Mouse (Mus musculus): ENCODE measurements around the gene Enoph1. TPM values are rescaled to one million over a fixed set of nuclear protein-coding genes. Genes with fewer than 3 reads are reported as not detected.

Gene Enoph1
- total RNA-seq (2021) = 10 to 100 TPM; 51.6 to 54.5 TPM

DNA sequence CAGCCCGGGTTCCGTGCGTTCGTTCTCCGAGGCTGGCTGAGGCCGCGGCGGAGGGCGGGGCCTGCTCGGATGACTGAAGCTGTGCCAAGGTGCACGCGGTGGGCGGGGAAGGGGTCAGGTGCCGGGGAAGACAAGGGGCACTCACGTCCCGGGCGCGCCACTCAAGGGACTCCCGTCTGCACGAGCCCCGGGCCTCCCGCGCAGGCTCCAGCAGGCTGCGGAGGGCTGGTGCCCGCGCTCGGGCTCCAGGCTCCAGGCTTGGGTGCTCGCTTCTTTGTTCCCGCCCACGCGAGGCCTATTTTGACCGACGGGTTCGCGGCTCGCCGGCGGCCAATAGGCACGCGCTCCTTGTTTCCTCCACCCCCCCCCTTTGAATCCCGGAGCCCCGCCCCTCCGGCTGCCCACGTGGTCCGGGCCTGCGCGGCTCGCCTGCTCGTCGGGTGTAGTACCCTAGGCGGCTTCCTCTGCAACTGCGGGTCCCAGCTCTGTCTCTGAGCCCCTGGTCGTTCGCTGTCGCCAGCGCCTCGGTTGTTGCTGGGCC lies at the start of gene Enoph1, which contains the start of gene Hnrnpdl:
Gene Enoph1, plus strand, starts transcription at position 384 of the 541 bp plus-strand sequence.
Gene Hnrnpdl, minus strand, starts transcription at position 63 of the 541 bp plus-strand sequence.
- peak; percentile 95 for DNase-seq (ENCODE audit: low spot score in 2 of 2)
- intact Hi-C loops (cut with DNase I) = loop anchor here (1.0 to 5.0 kb wide), 2 partner anchors 60 to 837 kb away; partner anchors contain the start of gene 4930524J08Rik

DNA sequence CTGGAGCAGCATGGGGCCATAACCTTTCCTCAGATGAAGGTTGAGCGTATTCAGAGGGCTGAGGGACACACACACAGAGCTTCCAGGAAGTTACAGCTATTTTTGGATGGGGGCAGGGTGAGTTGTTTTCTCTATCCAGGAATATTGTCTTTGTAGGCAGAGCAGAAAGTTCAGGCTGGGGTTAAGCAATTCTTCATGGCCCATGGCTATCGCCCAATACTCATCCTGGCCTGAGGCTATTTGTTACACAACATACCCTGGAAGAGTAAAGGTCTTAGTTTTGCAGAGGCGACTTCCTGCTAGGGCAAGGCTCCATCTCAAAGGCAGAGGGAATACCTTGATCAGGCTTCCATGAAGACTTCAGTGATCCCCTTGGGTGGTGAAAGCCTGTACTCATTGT lies 45.6 kb upstream of the Enoph1 start:
- no peak for DNase-seq (ENCODE audit: low spot score in 2 of 2)
- intact Hi-C loops (cut with DNase I) = no loop called here

DNA sequence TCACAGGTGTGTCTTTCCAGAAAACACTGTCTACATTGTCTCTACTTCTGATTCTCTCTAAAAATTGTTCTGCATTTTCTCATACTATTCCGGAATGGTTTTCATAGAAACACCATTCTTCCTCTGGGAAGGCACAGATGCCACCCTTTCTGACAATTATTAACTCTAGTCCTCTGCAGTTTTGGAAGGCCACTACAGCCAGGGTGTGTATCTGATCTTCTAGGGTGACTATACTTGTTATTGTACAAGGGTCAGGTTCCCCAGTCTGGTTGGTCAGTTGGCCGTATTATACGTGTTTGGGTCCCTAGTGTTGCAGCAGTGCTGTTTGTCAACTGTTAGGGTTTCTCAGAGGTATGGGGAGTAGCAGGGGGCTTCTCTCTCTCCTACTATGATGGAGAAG lies 45.1 kb upstream of the Enoph1 start:
- intact Hi-C loops (cut with DNase I) = no loop called here
- no peak for DNase-seq (ENCODE audit: low spot score in 2 of 2)

DNA sequence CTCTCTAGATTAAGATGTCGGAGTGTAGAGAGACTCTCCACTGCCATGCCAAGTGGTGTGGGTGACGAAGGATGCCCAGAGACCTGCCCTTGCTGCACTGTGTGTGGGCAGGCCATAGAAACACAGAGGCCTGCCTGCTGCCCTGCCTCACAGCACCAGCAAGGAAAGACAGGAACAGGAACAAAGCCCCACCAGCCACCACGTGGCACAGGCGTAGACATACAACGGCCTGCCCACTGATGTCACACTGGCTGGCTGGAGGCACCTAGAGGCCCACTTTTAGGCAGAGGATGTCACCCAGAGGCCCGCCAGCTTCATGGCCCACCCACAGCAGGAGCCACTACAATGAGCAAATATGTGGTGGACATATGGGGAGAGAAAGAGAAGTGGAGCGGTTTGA lies 39.7 kb upstream of the Enoph1 start:
- no peak for DNase-seq (ENCODE audit: low spot score in 2 of 2)
- intact Hi-C loops (cut with DNase I) = no loop called here

DNA sequence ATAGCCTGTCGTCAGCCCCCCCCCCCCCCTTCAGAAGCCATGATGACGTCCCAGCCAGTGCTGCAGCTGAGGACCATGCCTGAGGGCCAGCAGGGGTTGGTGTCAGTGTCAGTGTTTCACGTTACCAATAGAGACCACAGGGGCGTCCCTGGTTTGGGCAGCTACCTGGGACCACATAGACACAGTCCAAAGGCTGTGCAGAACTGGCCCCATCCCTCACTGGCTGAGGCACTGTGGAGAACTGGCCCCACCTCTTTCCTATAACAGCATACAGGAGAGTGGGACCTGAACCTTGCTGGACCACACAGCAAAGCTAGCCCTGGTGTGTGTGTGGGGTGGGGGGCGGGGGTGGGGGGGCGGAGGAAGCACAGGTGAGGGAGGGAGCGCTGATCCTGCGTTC lies 39.3 kb upstream of the Enoph1 start:
- intact Hi-C loops (cut with DNase I) = no loop called here
- no peak for DNase-seq (ENCODE audit: low spot score in 2 of 2)

DNA sequence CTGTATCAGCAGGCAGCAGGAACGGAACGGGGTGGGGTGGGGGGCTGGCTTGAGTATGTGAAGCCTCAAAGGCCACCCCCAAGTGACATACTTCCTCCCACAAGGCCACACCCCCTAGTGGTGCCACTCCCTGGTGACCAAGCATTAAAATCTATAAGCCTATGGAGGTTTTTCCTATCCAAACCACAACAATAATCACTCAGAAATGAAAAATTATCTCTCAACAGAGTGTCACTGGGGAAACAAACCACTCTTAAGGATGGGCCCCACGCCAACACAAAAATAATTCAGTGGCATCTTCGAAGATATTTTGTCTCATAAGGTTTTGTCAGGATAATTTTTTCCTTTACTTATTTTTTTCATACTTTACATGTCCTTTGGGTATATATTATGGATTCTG lies 35.9 kb upstream of the Enoph1 start:
- no peak for DNase-seq (ENCODE audit: low spot score in 2 of 2)
- intact Hi-C loops (cut with DNase I) = no loop called here

DNA sequence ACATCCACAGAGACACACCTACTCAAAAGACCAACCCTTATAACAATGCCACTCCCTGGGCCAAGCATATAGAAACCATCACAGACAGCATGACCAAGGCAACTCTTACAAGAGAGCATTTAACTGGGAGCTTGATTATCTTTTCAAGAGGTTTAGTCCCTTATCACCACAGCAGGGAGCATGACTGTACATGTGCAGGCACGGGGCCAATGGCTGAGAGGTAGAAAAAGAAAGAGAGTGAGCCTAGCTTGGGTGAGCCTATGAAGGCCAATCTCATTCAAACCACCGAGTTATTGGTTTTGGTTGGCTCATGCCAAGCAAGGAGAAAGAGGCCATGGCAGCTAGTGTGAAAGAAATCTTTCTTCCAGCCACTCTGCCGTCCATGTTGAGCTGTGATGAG lies 34.4 kb upstream of the Enoph1 start:
- intact Hi-C loops (cut with DNase I) = no loop called here
- no peak for DNase-seq (ENCODE audit: low spot score in 2 of 2)

DNA sequence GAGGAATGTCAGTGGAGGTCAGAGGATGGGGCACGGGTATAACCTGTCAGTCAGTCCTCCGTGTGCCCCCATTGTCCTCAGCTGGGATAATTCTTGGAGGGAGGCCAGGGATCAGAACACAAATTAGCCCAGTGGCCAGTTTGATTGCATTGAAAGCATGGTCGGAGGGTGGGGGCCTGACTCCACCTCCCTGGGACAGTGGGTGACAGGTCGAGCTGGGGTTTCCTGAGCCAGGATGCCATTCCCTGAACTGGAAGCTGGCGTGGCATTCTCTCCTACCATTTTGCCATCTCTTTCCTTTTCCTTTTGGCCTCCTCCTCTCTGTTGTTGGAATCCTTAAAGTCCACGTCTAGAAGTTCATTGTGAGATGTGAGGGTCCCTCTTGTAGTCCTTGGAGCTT lies 33.9 kb upstream of the Enoph1 start:
- no peak for DNase-seq (ENCODE audit: low spot score in 2 of 2)
- intact Hi-C loops (cut with DNase I) = no loop called here

DNA sequence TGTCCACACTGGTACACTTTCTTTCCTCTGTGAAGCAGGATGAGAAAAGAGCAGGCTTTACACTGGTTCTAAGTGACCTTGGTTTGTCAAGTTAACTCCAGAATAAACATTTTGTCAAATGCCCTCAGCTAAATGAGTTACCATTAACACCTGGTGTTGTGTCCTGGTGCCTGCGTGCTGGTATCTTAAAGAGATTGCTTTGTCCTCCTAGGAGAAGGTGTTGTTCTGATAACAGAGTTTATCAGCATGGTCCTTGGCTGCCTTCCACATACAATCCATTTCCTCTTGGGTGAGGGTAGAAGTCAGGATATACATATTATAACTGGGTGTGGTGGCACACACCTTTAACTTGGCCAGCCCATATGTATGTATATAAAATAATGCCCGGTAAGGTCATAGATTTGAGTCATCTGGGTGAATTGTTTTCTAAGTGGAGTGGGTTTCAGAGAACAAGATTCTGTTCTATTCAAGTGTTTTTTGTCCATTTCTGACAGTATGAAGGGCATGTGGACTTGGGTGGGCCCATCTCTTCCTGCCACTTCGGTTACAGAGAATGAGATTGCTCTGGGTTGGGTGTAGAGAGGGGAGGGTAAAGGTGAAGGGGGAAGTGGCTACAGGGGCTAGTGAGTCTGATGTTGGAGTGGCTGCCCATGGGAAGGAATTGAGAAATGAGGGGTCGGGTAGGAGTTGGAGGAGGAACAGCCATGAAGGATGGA lies 33.3 kb upstream of the Enoph1 start:
- no peak for DNase-seq (ENCODE audit: low spot score in 2 of 2)
- intact Hi-C loops (cut with DNase I) = no loop called here

DNA sequence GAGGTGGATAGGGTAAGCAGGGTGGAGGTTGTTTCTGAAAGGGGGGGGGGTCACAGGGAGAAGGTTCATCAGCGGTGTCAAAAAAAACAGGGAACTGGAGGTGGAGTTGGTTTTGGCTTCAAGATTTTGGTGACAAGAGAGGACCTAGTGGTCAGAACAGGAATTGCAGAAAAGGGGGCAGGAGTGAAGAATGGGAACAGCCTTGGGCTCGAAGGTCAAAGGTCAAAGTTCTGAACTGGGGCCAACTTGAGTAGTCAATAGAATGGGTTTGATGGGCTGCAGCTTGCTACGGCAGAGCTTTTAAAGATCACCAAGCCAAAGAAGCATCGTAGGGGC lies 32.8 kb upstream of the Enoph1 start:
- intact Hi-C loops (cut with DNase I) = no loop called here
- no peak for DNase-seq (ENCODE audit: low spot score in 2 of 2)

DNA sequence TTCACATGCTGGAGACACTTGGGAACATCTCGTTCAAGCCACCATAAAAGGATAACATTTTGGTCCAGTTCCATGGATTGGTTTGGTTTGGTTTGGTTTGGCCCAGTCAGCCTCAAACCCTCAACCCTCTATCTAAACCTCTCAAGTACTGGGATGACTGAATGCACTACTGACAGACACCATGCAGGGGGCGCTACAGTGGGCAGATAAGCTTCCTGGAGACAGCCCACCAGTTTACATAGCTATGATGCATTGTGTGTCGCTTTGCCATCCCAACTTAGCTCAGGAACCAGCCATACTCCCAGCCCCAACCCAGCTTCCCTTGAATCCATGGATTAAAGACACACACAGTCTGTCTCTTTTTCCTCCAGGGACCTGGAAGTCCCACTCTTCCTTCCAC lies 31.3 kb upstream of the Enoph1 start:
- intact Hi-C loops (cut with DNase I) = no loop called here
- DNase-seq (ENCODE audit: low spot score in 2 of 2) = no peak

DNA sequence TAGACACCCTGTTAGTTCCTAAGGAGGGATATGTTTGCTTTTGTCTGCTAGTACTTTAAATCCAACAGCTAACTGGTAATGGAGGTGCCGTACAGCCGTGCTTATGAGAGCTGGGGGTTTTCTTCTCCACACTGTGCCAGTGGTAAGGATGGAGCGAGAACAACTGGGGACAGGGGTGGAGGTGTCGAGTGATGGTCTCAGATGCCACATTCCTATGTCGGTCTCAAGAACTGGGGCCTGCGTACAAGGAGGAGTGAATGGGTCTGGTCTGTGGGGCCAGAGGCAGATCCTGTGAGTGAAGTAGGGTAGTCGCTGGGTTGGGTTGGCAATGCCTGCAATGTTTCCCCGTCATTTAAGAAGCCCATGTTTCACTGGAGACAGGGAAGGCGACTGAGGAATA lies 27.2 kb upstream of the Enoph1 start:
- intact Hi-C loops (cut with DNase I) = no loop called here
- no peak for DNase-seq (ENCODE audit: low spot score in 2 of 2)

DNA sequence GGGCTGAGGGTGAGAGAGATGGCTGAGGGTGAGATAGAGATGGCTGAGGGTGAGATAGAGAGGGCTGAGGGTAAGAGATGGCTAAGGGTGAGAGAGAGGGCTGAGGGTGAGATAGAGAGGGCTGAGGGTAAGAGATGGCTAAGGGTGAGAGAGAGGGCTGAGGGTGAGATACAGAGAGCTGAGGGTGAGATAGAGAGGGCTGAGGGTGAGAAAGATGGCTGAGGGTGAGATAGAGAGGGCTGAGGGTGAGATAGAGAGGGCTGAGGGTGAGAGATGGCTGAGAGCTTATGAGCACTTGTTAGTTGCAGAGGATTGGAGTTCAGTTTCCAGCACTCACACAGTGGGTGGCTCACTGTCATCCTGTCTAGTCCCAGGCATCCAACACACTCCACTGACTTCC lies 19.7 kb upstream of the Enoph1 start:
- intact Hi-C loops (cut with DNase I) = no loop called here
- no peak for DNase-seq (ENCODE audit: low spot score in 2 of 2)

DNA sequence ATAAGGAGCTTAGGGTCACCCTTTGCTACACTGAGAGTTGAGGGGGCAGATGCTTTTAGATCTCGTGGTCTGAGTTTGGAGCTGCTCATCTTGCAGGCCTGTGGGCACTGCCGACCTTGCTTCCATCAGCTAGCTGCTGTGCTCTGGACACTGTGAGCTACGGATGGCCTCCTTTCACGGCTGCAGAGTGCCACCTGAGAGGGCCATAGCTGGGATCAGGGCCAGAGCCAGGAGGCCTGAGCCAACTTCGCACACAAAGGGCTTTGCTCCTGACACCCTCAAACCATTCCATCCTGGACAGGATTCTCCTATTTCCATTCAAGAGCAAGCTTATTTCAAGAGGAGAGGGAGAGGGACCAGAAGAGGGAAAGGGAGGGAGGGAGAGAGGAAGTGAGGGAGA lies 15.4 kb upstream of the Enoph1 start:
- intact Hi-C loops (cut with DNase I) = no loop called here
- no peak for DNase-seq (ENCODE audit: low spot score in 2 of 2)

DNA sequence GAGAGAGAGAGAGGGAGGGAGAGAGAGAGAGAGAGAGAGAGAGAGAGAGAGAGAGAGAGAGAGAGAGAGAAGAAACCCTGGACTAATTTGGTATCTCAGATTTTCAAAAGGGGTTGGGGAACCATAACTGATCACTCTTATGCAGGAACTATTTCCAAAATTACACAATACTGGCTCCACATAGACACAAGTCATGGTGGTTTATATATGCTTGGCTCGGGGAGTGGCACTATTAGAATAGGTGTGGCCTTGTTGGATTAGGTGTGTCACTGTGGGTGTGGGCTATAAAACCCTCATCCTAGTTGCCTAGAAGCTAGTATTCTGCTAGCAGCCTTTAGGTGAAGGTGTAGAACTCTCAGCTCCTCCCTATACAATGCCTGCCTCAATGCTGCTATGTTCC lies 14.9 kb upstream of the Enoph1 start:
- DNase-seq (ENCODE audit: low spot score in 2 of 2) = no peak
- intact Hi-C loops (cut with DNase I) = no loop called here

DNA sequence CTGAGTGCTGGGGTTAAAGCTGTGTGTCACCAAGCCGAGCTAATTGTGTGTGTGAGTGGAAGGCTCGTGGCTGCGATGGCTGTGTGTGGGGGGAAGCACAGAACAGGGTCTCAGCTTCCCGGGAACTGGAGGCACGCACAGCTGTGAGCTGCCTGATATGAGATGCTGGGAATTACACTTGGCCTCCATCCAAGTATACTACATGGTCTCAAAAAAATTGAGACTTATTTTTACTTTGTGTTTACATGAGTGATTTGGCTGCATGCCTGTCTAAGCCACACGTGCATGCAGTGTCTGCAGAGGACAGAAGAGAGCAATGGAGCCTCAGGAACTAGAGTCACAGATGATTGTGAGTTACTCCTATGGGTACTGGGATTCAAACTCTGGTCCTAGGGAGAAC lies 9.7 kb upstream of the Enoph1 start:
- DNase-seq (ENCODE audit: low spot score in 2 of 2) = no peak
- intact Hi-C loops (cut with DNase I) = no loop called here

DNA sequence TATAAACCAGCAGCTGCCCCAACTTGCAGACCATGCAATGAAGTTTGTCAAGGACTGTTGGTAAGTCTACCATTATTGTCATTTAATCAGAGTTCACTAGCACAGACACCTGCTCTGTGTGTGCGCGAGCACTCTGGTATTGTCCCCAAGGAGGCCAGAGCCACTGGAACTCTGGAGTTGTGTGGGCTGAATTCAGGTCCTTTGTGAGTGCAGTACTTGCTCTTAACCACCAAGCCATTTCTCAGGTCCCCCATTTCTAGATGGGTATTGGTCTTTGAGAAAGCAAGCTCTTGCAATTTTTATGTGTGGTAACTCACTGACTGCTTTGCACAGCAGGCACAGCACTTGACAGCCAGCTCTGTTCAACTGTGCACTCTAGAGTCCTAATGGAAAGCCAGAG lies 7.7 kb upstream of the Enoph1 start:
- intact Hi-C loops (cut with DNase I) = no loop called here
- DNase-seq (ENCODE audit: low spot score in 2 of 2) = no peak

DNA sequence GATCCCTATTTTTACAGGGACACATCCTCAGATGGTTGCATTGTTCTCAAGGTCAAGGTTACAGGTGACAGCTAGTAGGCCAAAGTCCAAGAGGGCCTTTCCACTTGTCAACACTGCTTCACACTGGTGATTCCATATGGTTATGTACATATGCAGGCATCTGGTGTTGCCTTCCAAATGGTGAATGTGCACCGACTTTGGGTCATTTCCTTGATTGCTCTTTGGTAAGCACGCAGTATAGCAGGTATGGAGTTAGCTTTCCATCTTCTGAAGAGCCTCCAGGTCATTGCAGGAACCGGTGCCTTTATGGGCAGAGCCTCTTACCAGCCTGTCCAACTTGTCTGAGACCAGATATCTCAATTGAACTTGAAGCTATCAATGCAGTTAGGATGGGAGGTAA lies 7.1 kb upstream of the Enoph1 start:
- intact Hi-C loops (cut with DNase I) = no loop called here

DNA sequence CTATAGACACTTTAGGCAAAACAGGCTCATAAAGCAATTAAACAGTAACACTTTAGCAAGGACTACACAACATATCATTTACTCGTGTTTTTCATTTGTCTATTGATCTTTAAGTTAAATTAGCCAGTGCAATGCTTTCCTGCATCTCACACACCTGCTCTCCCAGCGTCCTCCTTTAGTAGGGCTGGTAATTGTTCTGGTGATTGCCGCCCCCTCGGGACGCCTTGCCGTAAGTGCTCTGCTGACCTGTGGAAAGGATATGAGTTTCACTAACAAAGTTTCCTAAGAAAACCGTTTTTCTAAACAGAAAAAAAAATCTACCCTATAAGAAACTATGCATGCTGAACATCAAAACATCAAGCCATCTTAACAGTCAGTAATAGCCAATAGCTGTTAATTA lies 3.8 kb upstream of the Enoph1 start:
- intact Hi-C loops (cut with DNase I) = loop anchor here (5.0 kb wide), 1 partner anchor 834 kb away; no protein-coding TSS in a partner anchor
- DNase-seq (ENCODE audit: low spot score in 2 of 2) = no peak

More for the DNA sequence above, 7.1 kb upstream of the Enoph1 start:
- DNase-seq (ENCODE audit: low spot score in 2 of 2) = no peak

DNA sequence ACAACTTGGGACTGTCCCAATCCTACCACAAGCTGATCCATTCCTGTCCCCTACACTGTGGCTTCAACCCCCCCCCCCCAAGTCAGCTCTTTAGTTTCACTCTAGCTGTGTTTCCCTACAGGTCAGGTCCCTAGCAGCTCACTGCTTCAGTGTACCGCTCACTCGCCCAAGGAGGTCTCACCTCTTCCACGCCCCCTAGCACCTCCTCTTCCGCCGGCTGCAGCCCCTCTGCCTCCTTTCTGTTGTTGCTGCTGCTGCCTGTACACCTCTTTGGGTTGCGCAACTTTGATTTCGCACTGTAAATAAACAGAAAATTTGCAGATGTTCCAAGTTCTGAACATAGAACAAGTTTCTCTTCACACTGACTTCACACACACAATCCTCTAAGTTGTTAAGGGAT lies 3.1 kb upstream of the Enoph1 start:
- intact Hi-C loops (cut with DNase I) = loop anchor here (5.0 kb wide), 1 partner anchor 834 kb away; no protein-coding TSS in a partner anchor
- DNase-seq (ENCODE audit: low spot score in 2 of 2) = no peak

DNA sequence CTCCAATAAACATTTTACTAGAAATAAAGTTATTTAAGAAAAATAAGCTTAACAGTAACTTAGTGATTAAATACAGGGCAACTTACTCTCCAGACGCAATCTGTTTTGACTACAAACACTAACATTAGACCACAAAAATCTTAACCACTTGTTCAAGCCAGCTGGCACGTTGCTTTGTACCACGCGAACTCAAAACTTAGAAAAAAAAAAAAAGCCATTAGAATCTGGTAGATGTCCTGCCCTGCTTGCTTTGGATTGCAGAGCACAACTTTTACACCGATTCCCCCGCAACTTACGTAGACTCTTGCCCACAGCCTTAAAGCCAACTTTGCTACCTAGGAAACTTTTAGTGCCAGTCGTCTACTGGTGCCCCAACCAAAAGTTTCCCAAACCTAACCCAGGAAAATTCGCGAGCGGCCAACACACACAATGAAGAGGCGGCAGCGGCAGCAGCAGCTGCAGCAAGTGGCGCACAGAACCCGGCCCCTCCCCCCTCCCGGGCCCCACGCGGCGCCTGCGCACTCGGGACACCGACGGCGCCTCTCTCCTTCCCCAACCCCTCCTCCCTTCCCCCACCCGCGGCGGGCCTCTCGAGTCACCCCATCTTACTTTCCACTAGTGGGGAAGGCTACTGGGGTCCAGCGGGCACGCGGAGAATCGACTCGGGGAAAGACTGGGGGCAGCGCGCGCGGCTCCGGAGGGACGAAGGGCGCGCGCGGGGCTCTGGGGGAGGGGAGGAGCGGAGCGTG lies 1.6 kb upstream of the Enoph1 start:
- intact Hi-C loops (cut with DNase I) = loop anchor here (5.0 kb wide), 1 partner anchor 836 kb away; no protein-coding TSS in a partner anchor
- DNase-seq (ENCODE audit: low spot score in 2 of 2) = peak; percentile 84 to 87

Data from left cerebral cortex, postnatal 36 days (tissue).